Mouse (Mus musculus): Measurements from ENCODE around the gene Zcwpw1. TPM values are rescaled to one million over a fixed set of nuclear protein-coding genes. Genes with fewer than 3 reads are reported as not detected.
"Not testable (repeated sequence)": the region's sequence is repeated elsewhere in the genome, so short reads cannot be mapped to it uniquely, and the experiment has no call there.

The Zcwpw1 gene
- polyA plus RNA-seq, 1 experiment from 2014 or later: 11.3 TPM

DNA sequence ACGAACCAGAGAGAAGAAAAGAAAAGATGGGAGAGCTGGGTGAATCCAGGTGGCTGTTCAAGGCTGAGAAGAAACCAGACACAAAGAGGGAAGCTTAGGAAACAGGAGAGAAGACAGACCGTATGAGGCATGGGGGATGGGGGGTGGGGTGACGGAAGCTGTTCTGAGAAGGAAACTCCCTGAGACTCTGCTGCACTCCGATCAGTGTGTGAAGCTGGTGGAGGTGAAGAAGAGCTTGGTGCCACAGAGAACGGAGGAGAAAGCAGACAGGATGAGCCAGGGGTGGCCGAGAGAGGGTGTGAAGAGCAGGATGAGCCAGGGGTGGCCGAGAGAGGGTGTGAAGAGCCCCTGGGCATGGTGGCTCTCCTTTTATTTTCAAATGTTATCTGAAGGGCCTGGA, 38.8 kb downstream of the Zcwpw1 start:
- Histone ChIP-seq H3K27me3 (no peaks in the 10 kb centered on the region), H3K4me3 (no peak overlapping the region), H3K4me1 (no peaks in the 10 kb centered on the region), H3K36me3 (no peaks in the 10 kb centered on the region), H3K27ac (replicated peaks) (no peak overlapping the region), H3K9ac (replicated peaks) (no peak overlapping the region), H3K4me2 (replicated peaks) (no peak overlapping the region), H3K9me3 (no peaks in the 10 kb centered on the region)
- 66% methylated on average over 7 of the region's 7 CpGs for WGBS
- no peak for ATAC-seq (replicated peaks)

DNA sequence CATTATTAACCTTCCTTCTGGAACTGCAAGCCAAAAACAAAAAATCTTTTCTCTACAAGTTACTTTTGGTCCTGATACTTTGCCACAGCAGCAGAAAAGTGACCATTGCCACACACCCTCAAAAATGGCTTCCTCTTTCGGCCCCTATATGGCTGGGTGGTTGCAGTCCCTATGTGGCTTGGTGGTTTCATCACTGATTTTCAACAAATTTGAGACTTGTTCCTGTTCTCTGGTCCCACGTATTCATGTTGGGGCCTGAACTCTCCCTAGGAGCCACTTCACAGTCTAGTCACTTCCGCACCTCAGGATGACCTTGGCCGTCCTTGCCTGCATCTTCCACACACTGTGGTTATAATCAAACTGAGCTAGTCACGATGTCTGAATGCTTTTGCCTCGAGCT, 41.1 kb downstream of the Zcwpw1 start:
- no peak overlapping the region for H3K9ac ChIP-seq (replicated peaks)

DNA sequence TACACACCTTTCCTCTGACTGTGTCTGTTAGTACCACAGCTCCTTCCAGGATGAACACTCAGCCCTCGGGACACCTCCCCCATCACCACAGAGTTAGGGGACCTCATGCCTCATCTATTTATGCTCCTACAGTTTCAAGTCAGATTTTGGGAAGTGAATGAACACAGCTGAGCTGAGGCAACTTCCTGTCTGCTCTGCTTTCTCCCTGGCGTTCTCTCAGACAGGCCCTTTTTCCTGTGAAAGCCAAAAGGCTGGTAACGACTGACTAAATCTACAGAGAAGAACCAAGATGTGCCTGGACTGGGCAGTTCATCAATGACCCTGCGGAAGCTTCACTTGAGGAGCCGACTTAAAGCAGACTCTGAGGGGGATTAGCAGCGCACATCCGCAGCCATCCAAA, 42.6 kb downstream of the Zcwpw1 start:
- Histone ChIP-seq H3K4me3 (no peak overlapping the region), H3K9me3 (no peaks in the 10 kb centered on the region), H3K27ac (replicated peaks) (no peak overlapping the region), H3K4me2 (replicated peaks) (no peak overlapping the region), H3K4me1 (no peaks in the 10 kb centered on the region), H3K27me3 (no peaks in the 10 kb centered on the region), H3K36me3 (no peaks in the 10 kb centered on the region), H3K9ac (replicated peaks) (no peak overlapping the region)
- no peak for ATAC-seq (replicated peaks)
- WGBS: 87% methylated on average over 7 of the region's 7 CpGs

More for the DNA sequence above, 41.1 kb downstream of the Zcwpw1 start:
- H3K4me1 ChIP-seq: no peaks in the 10 kb centered on the region
- ATAC-seq (replicated peaks): no peak
- H3K27me3 ChIP-seq: no peaks in the 10 kb centered on the region
- no peak overlapping the region for H3K27ac ChIP-seq (replicated peaks)
- 87% methylated on average over 6 of the region's 6 CpGs for WGBS
- no peaks in the 10 kb centered on the region for H3K9me3 ChIP-seq
- H3K4me3 ChIP-seq: no peak overlapping the region
- no peak overlapping the region for H3K4me2 ChIP-seq (replicated peaks)
- H3K36me3 ChIP-seq: no peaks in the 10 kb centered on the region

DNA sequence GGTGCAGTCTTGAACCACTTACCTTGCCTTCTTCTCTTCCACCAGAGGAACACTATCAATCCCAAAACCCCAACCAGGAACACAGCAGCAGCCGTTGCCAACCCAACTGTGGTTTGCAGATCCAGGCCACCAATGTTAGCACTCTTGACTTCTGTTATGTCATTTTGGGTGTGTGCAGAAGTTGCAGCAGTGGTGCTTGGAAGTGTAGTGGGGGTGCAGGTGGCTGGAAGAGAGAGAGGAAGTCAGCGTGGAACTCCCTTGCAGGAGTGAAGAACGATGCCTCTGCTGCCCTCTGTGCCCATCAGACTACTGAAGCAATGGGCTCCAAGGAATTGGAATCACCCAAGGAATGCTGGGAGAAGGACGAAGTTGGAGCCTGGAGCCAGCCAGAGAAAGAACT, 43.5 kb downstream of the Zcwpw1 start:
- no peaks in the 10 kb centered on the region for H3K9me3 ChIP-seq
- no peak overlapping the region for H3K4me3 ChIP-seq
- no peak for ATAC-seq (replicated peaks)
- no peaks in the 10 kb centered on the region for H3K4me1 ChIP-seq
- H3K27ac ChIP-seq (replicated peaks): no peak overlapping the region
- H3K4me2 ChIP-seq (replicated peaks): no peak overlapping the region
- no peak overlapping the region for H3K9ac ChIP-seq (replicated peaks)
- no peaks in the 10 kb centered on the region for H3K36me3 ChIP-seq
- no peaks in the 10 kb centered on the region for H3K27me3 ChIP-seq
- 93% methylated on average over 4 of the region's 4 CpGs for WGBS

- WGBS: 81% methylated on average over 6 of the region's 6 CpGs
- H3K9me3 ChIP-seq: no peaks in the 10 kb centered on the region
- ATAC-seq (replicated peaks): no peak
- no peaks in the 10 kb centered on the region for H3K36me3 ChIP-seq
- H3K9ac ChIP-seq (replicated peaks): no peak overlapping the region
- no peak overlapping the region for H3K4me2 ChIP-seq (replicated peaks)
- no peak overlapping the region for H3K4me3 ChIP-seq
- H3K27me3 ChIP-seq: no peaks in the 10 kb centered on the region
- H3K4me1 ChIP-seq: no peaks in the 10 kb centered on the region
- no peak overlapping the region for H3K27ac ChIP-seq (replicated peaks)
These were observed 43.9 kb downstream of the Zcwpw1 start for GRCm38 (mm10) chr5:137831506-137831905.

GRCm38 (mm10) chr5:137833500-137833899, 45.9 kb downstream of the Zcwpw1 start:
- ATAC-seq (replicated peaks): no peak
- H3K4me1 ChIP-seq: no peaks in the 10 kb centered on the region
- no peaks in the 10 kb centered on the region for H3K9me3 ChIP-seq
- H3K4me3 ChIP-seq: no peak overlapping the region
- no peaks in the 10 kb centered on the region for H3K36me3 ChIP-seq
- 55% methylated on average over 4 of the region's 4 CpGs for WGBS
- no peak overlapping the region for H3K4me2 ChIP-seq (replicated peaks)
- H3K27me3 ChIP-seq: no peaks in the 10 kb centered on the region
- no peak overlapping the region for H3K9ac ChIP-seq (replicated peaks)
- H3K27ac ChIP-seq (replicated peaks): no peak overlapping the region

GRCm38 (mm10) chr5:137835966-137836520, 48.4 kb downstream of the Zcwpw1 start, which contains the start of gene Pilra:
TSS of gene Pilra (minus strand) at chr5:137836281.
- H3K27ac ChIP-seq (replicated peaks); H3K4me2 ChIP-seq (replicated peaks); H3K36me3 ChIP-seq; ATAC-seq (replicated peaks); H3K27me3 ChIP-seq; H3K9ac ChIP-seq (replicated peaks); H3K4me3 ChIP-seq; H3K4me1 ChIP-seq; H3K9me3 ChIP-seq: not testable (repeated sequence)
- WGBS: 77% methylated on average over 2 of the region's 2 CpGs

GRCm38 (mm10) chr5:137836611-137837010, 49.0 kb downstream of the Zcwpw1 start:
- Histone ChIP-seq H3K4me2 (replicated peaks) (no peak overlapping the region), H3K9me3 (no peaks in the 10 kb centered on the region), H3K4me3 (no peak overlapping the region), H3K4me1 (no peaks in the 10 kb centered on the region), H3K9ac (replicated peaks) (no peak overlapping the region), H3K27me3 (no peaks in the 10 kb centered on the region), H3K36me3 (no peaks in the 10 kb centered on the region), H3K27ac (replicated peaks) (no peak overlapping the region)
- ATAC-seq (replicated peaks): no peak

GRCm38 (mm10) chr5:137837110-137837509, 49.5 kb downstream of the Zcwpw1 start:
- H3K9ac ChIP-seq (replicated peaks); H3K27ac ChIP-seq (replicated peaks); ATAC-seq (replicated peaks); H3K27me3 ChIP-seq; H3K36me3 ChIP-seq; H3K4me2 ChIP-seq (replicated peaks); H3K4me1 ChIP-seq; H3K9me3 ChIP-seq; H3K4me3 ChIP-seq: not testable (repeated sequence)

DNA sequence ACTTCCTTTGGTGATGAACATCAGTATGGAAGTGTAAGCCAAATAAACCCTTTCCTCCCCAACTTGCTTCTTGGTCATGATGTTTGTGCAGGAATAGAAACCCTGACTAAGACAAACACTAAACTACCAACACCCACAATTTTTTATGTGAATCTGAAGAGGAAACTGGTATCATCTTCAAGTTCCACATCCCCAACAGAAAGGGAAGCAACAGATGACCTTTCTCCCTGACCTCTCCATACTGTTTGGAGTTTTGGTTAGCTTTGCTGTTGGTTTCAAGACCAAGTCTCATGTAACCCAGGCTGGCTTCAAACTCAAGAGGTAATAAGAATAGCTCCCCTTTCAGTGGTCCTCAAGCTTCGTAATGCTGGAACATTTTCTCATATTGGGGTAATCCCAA, 62.7 kb downstream of the Zcwpw1 start:
- H3K27ac ChIP-seq (replicated peaks); H3K36me3 ChIP-seq; H3K27me3 ChIP-seq; ATAC-seq (replicated peaks); H3K9me3 ChIP-seq; H3K9ac ChIP-seq (replicated peaks); H3K4me1 ChIP-seq; H3K4me3 ChIP-seq; H3K4me2 ChIP-seq (replicated peaks): not testable (repeated sequence)
- WGBS: 91% methylated on average over 1 of the region's 1 CpGs

- not testable (repeated sequence) for H3K4me2 ChIP-seq (replicated peaks)
These were observed 67.3 kb downstream of the Zcwpw1 start for GRCm38 (mm10) chr5:137854907-137855306.

GRCm38 (mm10) chr5:137856870-137857269, 69.3 kb downstream of the Zcwpw1 start:
- not testable (repeated sequence) for H3K4me1 ChIP-seq; H3K27ac ChIP-seq (replicated peaks); H3K9me3 ChIP-seq; H3K9ac ChIP-seq (replicated peaks); H3K4me3 ChIP-seq; H3K27me3 ChIP-seq; ATAC-seq (replicated peaks); H3K36me3 ChIP-seq; H3K4me2 ChIP-seq (replicated peaks)
- WGBS: 82% methylated on average over 5 of the region's 5 CpGs

More at GRCm38 (mm10) chr5:137854907-137855306, 67.3 kb downstream of the Zcwpw1 start:
- not testable (repeated sequence) for H3K9ac ChIP-seq (replicated peaks); H3K4me1 ChIP-seq; H3K27me3 ChIP-seq; H3K27ac ChIP-seq (replicated peaks); H3K36me3 ChIP-seq; H3K4me3 ChIP-seq; H3K9me3 ChIP-seq; ATAC-seq (replicated peaks)
- 83% methylated on average over 3 of the region's 3 CpGs for WGBS

DNA sequence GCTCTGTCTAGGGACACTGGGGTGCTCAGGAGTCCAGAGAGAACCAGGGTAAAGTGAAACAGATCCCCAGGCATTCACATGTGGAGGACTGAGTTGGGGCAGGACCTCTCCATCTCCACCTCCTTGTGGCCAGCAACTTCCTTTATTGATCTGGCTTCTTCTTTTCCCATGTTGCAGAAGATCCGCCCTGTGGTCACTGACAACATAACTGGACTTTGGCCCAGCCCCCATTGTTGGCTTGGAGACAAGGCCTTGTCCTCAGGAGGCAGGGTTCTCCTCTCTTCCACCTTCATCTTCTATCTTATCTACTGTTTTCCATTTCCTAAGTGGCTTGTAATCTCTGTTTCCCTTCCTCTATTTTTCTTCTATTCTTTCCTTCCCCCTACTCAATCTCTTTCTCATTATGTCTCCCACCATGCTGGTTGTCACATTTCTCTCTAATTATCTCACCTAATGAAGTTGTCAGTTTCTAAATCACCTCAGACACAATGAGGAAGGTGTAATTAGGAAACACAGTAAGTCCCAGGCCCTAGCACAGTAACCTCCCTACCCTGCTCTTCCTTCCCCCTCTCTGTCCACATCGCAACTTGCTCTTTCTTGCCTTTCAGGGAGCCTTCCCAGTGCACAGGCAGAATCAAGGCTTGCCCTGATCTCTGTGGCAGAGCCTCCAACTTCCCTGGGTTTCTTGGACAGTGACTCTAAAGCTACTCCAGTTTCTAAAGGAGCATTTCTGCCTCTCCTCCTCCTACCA, 70.5 kb downstream of the Zcwpw1 start, which contains the start of gene Pilrb1:
Gene Pilrb1 (minus strand): TSS at position 147 of the 751 bp plus-strand sequence.
- H3K36me3 ChIP-seq; ATAC-seq (replicated peaks): not testable (repeated sequence)

More for the DNA sequence above, 70.5 kb downstream of the Zcwpw1 start, which contains the start of gene Pilrb1:
- H3K27ac ChIP-seq (replicated peaks); H3K9ac ChIP-seq (replicated peaks); H3K4me1 ChIP-seq; H3K4me3 ChIP-seq; H3K9me3 ChIP-seq; H3K27me3 ChIP-seq; H3K4me2 ChIP-seq (replicated peaks): not testable (repeated sequence)
- 64% methylated on average over 2 of the region's 2 CpGs for WGBS

All from forebrain, embryonic 15.5 days (tissue).